Mouse (Mus musculus): Measurements from ENCODE around the gene En2.

The En2 gene

GRCm38 (mm10) chr5:28165358-28166255, at the start of gene En2:
Gene En2, plus strand, starts transcription at chr5:28165694.
- DNase-seq (ENCODE audit: low read depth, low spot score): peak; percentile 97

DNA sequence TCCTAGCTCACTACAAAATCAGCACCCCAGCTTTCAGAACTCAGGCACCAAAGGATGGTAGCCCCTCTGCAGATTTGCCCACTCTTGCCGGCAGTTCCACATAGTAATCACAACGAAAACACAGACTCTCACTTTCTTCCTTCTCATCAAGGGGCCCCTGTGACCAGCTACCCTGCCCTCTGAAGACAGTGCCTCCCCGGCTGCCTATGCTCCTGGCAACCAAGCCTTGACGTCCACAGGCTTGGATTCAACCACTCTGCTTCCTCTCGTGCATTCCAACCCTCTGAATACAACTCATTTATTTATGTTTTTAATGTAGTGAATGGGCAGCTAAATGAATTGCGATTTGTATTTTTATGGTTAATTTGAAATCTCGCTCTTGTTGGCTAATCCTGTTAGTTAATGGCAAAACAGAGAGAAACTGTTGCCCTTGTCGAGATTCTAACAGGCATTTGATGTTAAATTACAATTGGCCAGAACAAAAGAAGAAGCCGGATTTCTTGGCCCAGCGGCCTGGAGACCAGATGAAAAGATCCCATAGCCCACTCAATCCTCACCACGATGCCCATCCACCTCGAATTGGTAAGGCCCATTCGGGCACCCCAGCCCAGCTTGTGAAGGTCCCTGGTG, 48.1 kb upstream of the En2 start:
- DNase-seq (ENCODE audit: low read depth, low spot score): no peak

DNA sequence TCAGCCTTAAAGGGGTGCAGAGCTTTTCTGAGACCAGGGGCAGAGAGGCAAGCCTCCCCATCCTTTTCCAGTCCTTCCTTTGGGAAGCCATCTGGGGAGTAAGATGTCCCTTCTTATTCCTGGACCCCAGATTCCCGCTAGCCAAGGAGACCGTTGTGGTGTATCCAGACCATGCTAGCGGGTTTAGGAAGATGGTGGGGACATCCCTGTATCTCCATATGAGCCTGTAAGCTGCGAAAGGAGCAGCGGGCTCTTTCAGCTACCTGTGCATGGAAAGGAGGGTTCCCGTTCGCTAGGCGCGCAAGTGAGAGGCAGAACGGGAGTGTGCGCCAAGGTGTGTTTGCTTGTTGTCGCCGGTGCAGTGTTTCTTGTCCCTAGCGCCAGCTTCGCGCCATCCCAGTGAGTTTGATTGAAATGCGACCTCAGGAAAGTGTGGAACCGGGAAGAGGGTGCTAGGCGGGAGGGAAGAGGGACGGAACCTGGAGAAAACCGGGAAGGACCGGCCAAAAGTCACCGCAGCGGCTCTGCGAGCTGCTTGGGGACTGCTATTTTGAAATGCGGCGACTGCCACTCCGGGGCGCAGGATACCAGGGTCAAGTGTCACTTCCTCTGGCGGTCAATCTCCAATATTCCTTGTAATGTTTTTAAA, 47.5 kb upstream of the En2 start:
- DNase-seq (ENCODE audit: low read depth, low spot score): peak; percentile 63

DNA sequence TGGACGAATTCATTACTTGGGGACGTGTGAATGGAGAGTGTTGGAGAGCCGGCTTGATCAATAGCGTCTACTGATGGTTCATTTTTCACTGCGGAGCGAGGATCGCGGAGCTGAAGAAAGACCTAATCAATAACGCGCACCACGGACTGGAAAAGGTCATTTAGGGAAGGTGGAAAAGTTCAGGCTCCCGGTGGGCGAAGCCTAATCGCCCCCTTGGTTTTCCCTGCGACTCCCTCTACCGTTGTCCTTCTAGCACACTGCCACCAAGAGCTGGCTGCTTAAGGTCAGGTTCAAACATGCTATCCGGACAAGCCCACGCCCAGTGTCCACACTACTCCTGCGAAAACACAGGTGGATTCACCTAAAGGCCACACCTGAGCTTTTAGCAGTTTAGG, 47.0 kb upstream of the En2 start:
- no peak for DNase-seq (ENCODE audit: low read depth, low spot score)

DNA sequence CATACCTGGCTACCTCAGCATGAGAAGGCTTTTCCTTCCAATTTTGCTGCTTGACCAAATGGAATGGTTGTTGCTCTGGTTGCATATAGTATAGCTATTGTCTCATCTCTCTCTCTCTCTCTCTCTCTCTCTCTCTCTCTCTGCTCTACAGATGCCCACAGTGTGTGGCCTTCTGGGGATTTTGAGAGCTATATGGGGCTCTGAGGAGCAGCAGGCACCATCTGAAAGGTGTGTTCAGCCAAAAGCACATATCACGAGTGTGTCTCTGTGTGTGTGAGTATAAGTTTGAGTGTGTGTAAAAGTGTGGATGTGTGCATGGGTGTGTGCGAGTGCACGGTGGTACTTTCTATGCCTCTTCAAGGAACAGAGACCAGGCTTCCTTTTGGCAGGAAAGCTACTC, 45.9 kb upstream of the En2 start:
- no peak for DNase-seq (ENCODE audit: low read depth, low spot score)

DNA sequence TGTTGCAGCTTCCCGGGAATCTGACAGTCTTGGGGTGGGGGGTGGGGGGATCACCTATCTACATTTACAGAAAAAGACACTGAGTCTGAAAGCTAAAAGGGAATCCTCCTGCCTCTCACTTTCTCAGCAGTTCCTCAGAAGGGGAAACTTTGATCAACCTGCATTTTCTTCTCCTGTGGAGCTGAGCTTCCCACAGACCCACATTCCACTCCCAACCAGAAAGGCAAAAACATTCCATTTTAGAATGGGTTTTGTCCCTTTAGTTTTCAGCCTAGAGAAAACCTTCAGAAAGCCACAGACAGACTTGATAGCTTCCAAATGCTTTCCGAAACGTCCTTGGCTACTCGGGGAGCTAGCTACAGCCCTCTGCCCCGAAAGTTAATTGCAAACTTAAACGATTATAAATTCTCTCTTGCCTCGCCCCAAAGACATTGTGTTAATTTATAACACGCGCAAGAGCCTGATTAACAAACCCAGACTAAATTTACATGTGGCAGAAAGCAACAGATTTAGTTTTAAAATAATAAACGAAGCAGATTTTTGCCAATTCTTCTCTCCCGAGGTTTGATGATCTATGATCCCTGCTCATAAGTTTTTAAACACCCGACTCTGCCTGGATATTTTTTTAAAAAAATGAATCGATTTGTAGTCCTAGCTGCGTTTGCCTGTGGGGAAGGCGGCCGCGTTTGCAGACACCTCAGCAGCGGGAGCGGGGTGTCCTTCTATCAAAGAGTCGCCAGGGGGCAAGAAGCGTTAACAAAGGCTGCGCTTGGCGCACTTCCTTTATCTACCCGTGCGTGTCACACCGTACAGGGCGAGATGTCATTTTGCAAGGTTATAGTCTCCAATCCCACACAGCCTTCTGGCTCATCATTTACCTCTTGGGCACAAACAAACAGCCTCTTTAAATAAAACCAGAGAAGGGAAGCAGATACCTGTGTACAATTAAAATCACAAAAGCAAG, 42.7 kb upstream of the En2 start:
- peak; percentile 93 for DNase-seq (ENCODE audit: low read depth, low spot score)

GRCm38 (mm10) chr5:28123455-28123825, 42.1 kb upstream of the En2 start:
- no peak for DNase-seq (ENCODE audit: low read depth, low spot score)

DNA sequence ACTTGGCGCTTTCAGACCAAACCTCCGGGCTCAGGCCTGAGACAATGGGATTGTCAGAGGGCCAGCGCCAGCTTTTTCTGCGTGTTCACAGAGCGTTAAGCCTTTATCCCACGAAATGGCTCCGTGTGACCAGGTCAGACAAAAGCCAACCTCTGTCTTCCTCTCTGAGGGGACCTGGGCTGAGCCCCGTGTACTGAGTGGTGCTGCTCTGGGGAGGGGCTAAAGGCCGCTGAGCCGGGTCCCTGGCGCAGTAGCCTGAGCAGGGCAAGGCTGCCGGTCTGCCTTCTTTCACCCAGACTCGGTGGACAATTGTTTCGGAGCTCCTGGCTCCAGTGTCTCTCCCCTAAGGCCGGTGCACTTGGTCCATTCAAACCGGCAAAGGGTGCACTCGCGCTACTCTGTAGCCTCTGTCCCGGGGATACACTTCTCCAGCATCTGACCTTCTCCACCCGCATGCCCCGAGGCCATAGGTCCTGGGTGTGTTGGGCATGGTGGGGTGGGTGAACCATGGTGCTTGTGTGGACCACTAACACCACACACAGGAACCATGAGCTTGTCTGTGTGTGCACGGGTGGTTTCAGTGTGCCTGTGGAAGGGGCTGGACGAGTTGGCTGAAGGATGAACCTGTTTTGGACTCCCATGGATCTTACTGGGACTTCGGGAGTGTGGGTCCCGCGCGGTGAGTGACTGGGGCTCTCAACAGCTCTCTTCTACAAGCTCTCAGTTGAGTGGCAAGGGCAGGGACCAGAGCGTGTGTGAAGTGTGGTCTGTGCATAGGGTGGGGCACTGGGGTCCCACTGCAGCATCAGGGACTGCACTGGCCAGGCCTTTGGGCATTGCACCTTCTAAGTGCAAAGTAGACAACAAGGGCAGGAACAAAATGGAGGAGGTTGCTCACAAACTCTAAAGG, 40.9 kb upstream of the En2 start:
- DNase-seq (ENCODE audit: low read depth, low spot score): no peak

DNA sequence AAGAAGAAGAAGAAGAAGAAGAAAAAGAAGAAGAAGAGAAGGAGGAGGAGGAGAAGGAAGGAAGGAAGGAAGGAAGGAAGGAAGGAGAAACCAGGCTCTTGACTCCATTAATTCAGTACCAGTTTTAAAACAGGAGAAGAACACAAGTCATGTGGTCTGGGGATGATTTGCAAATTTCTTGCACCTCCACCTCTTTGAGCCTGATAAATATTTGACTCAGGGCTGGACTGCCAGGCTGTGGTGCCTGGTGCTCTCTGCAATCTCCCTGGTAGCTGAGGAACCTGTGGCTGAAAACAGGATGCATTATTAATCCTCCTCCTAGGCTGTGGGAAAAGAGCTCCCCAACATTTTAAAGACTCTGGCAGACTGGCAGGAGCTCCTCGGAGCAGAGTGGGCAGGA, 36.6 kb upstream of the En2 start:
- no peak for DNase-seq (ENCODE audit: low read depth, low spot score)

DNA sequence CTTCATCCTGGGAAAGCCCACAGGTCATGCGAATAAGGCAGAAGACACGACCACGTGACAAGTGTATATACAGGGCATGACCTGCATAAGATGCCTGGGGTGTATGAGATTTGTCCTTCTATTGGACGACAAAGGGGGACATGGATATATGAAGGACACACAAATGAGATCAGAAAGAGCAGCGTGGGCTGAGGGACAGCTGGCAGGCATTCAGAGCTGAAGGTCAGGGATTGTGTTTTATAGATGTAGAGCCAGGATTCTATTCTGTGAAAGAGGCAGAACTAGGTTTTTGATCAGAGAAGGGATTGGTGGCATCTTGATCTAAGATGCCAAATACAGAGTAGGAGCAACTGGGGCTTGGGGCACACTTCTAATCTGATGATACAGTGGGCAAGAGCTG, 33.3 kb upstream of the En2 start:
- DNase-seq (ENCODE audit: low read depth, low spot score): no peak

DNA sequence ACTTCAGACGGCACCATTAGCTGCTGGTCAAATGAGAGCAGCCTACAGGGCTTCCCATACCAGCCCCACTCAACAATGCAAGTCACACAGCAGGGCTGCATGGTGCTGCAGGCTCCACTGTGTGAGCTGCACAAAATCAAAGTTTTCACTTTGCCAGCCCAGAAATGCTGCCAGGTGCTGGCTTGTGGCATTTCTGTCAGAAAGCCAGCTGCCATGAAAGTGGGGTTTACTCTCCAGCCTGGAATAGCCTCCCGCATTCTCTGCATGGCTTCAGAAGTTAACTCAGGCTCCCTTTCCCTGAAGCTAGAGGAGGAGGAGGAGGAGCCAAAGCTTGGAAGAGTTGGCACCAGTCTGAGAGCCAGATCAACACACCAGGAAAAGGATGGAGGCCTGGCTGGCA, 29.1 kb upstream of the En2 start:
- DNase-seq (ENCODE audit: low read depth, low spot score): peak; percentile 21

DNA sequence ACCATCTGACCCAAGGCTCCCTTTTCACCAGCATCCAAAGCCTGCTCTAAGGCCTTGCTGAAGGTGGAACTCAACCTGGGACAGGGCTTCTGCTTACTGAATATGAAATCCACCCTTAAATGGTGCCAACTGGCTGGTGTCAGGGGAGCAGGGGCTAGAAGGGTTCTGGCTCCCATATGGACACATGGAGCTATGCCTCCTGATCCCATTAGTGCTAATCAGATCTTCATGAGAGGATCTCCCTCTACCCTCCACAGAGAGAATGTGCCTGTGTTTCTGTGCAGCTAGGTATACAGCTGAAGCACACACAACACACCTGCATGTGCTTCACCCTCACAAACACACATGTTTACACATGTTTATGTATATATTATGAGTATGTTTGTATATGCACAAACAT, 20.9 kb upstream of the En2 start:
- no peak for DNase-seq (ENCODE audit: low read depth, low spot score)

- DNase-seq (ENCODE audit: low read depth, low spot score): no peak
These were observed 19.5 kb upstream of the En2 start for GRCm38 (mm10) chr5:28146018-28146417.

- DNase-seq (ENCODE audit: low read depth, low spot score): peak; percentile 88
These were observed 17.0 kb upstream of the En2 start for GRCm38 (mm10) chr5:28148473-28148872.

DNA sequence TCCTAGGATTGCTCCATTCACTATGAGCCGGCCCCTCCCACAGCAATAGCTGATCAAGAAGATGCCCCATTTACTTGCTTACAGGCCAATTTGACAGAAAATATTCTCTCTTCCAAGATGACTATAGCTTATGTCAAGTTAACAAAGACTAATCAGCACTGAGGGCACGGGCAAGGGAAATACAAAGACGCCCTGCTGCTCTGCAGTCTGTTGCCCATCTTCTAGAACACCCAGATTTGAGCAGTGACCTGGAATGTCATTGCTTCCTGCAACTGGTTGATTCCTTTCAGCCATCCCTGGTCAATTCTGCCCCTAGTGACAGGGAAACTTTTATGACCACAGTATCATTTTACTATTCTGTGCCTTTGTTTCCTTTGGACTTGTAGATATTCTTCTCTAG, 16.1 kb upstream of the En2 start:
- DNase-seq (ENCODE audit: low read depth, low spot score): peak; percentile 88

- DNase-seq (ENCODE audit: low read depth, low spot score): no peak
These were observed 8.3 kb upstream of the En2 start for GRCm38 (mm10) chr5:28157044-28157730.

- DNase-seq (ENCODE audit: low read depth, low spot score): no peak
These were observed 7.7 kb upstream of the En2 start for GRCm38 (mm10) chr5:28157781-28158180.

- no peak for DNase-seq (ENCODE audit: low read depth, low spot score)
These were observed 7.0 kb upstream of the En2 start for GRCm38 (mm10) chr5:28158308-28159071.

- DNase-seq (ENCODE audit: low read depth, low spot score): no peak
These were observed 6.4 kb upstream of the En2 start for GRCm38 (mm10) chr5:28159072-28159458.

Data from brain, adult 2 months (tissue).